Mouse (Mus musculus): Measurements from ENCODE around the gene Dmgdh. TPM values are rescaled to one million over a fixed set of nuclear protein-coding genes. Genes with fewer than 3 reads are reported as not detected.

Dmgdh gene
- polyA plus RNA-seq, 1 experiment from 2014 or later: 0.24 TPM

Small RNA genes lying within 50 kb of the gene (microRNA-seq; reads per million reads assigned to microRNA genes)
- not detected for gene Mir5624

Other genes starting within 250 kb of the Dmgdh start
- gene Jmy, start 174.6 kb upstream of the Dmgdh start, polyA plus RNA-seq (2015; fragmentation: Nextera tagmentation; extraction: Ambion mirVana): 3.3 and 3.6 TPM in 2 replicates
- 0.56 and 0.68 TPM in 2 replicates for gene Bhmt, start 36.5 kb upstream of the Dmgdh start, polyA plus RNA-seq (2015; fragmentation: Nextera tagmentation; extraction: Ambion mirVana)
- gene Bhmt2, start 131 bp upstream of the Dmgdh start, polyA plus RNA-seq (2015; fragmentation: Nextera tagmentation; extraction: Ambion mirVana): 0.07 and 0.11 TPM in 2 replicates
- 12.1 and 14.1 TPM in 2 replicates for gene Arsb, start 97.2 kb downstream of the Dmgdh start, polyA plus RNA-seq (2015; fragmentation: Nextera tagmentation; extraction: Ambion mirVana)